Mouse (Mus musculus): ENCODE measurements at regions not wholly inside any gene's neighbourhood (a gene's known extent, or its start where the extent isn't known, plus 50 kb on each side); places are given as distances from the start of the nearest gene placed in this dataset.
"Not testable (repeated sequence)": the region's sequence is repeated elsewhere in the genome, so short reads cannot be mapped to it uniquely, and the experiment has no call there.

GRCm38 (mm10) chr5:109865628-109866027 lies 57.6 kb upstream of the Gm15446 start:
- DNase-seq (ENCODE audit: extremely low read depth, low read depth, low spot score): no peak
- no peaks in the 10 kb centered on the region for H3K36me3 ChIP-seq (ENCODE audit: control insufficient read depth, insufficient read depth, low read length)
- H3K27ac ChIP-seq (replicated peaks; ENCODE audit: insufficient read depth, low read depth, low read length): no peak overlapping the region
- H3K4me3 ChIP-seq (ENCODE audit: insufficient read depth, low read depth, low read length): no peak overlapping the region
- no peaks in the 10 kb centered on the region for H3K27me3 ChIP-seq (ENCODE audit: control insufficient read depth, insufficient read depth, low read length)
- no peak for TF ChIP-seq CTCF (IDR thresholded peaks at IDR 0.05; ENCODE audit: low read depth, low read length)
- TF ChIP-seq POLR2A (IDR thresholded peaks at IDR 0.05; ENCODE audit: extremely low read depth, insufficient read depth, low read length): no peak
- no peak overlapping the region for H3K9ac ChIP-seq (ENCODE audit: low read depth, low read length)
- H3K4me1 ChIP-seq (ENCODE audit: control insufficient read depth, insufficient read depth, low read length): no peaks in the 10 kb centered on the region; the same call in 1 of the 2 replicates
- no peaks in the 10 kb centered on the region for H3K79me2 ChIP-seq (ENCODE audit: control insufficient read depth, insufficient read depth, low read length)
- 71% methylated on average over 1 of the region's 1 CpGs for WGBS

GRCm38 (mm10) chr5:109866337-109867126 lies 56.7 kb upstream of the Gm15446 start:
- under 1% methylated on average over 22 of the region's 22 CpGs for WGBS
- Histone ChIP-seq H3K27ac (replicated peaks; ENCODE audit: insufficient read depth, low read depth, low read length) (peak overlapping the region; percentile 50), H3K4me3 (ENCODE audit: insufficient read depth, low read depth, low read length) (peak overlapping the region; percentile 77), H3K4me1 (ENCODE audit: control insufficient read depth, insufficient read depth, low read length) (no peaks in the 10 kb centered on the region; the same call in 1 of the 2 replicates), H3K36me3 (ENCODE audit: control insufficient read depth, insufficient read depth, low read length) (no peaks in the 10 kb centered on the region), H3K79me2 (ENCODE audit: control insufficient read depth, insufficient read depth, low read length) (no peaks in the 10 kb centered on the region), H3K9ac (ENCODE audit: low read depth, low read length) (peak overlapping the region; percentile 53), H3K27me3 (ENCODE audit: control insufficient read depth, insufficient read depth, low read length) (no peaks in the 10 kb centered on the region)
- TF ChIP-seq POLR2A (IDR thresholded peaks at IDR 0.05; ENCODE audit: extremely low read depth, insufficient read depth, low read length) (no peak), CTCF (IDR thresholded peaks at IDR 0.05; ENCODE audit: low read depth, low read length) (no peak)
- DNase-seq (ENCODE audit: extremely low read depth, low read depth, low spot score): peak; percentile 91

GRCm38 (mm10) chr5:109867221-109867620 lies 56.0 kb upstream of the Gm15446 start:
- H3K4me3 ChIP-seq (ENCODE audit: insufficient read depth, low read depth, low read length); H3K4me1 ChIP-seq (ENCODE audit: control insufficient read depth, insufficient read depth, low read length); H3K36me3 ChIP-seq (ENCODE audit: control insufficient read depth, insufficient read depth, low read length); DNase-seq (ENCODE audit: extremely low read depth, low read depth, low spot score); H3K79me2 ChIP-seq (ENCODE audit: control insufficient read depth, insufficient read depth, low read length); H3K27me3 ChIP-seq (ENCODE audit: control insufficient read depth, insufficient read depth, low read length); H3K27ac ChIP-seq (replicated peaks; ENCODE audit: insufficient read depth, low read depth, low read length); H3K9ac ChIP-seq (ENCODE audit: low read depth, low read length): not testable (repeated sequence)

Data from liver, adult 2 months (tissue).